Mouse (Mus musculus): Measurements from ENCODE around the gene Rybp. TPM values are rescaled to one million over a fixed set of nuclear protein-coding genes. Genes with fewer than 3 reads are reported as not detected.
A peak's percentile ranks its signal among the peaks of the same experiment; 100 is the strongest.

Gene Rybp
- polyA plus RNA-seq, 1 experiment from 2014 or later, result 9.2 TPM

DNA sequence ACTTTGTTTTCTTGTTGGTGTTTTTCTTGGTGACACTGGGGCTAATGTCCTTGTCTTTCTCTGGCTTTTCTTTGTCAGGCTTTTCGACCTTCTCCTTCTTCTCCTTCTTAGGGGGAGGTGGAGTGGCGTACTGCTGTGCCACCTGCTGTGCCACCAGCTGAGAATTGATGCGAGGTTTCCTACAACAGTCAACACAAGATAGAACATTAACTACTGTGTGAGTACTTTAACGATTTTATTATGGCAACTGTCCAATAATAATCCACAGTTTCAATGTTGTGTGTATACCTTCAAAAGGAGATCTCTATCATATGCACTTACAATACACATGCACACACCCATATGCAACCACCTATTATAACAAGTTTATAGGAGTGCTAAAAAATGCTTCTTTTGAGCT lies 54.2 kb downstream of the Rybp start:
- H3K4me1 ChIP-seq (replicated peaks), result peaks cover 28% of the 10 kb centered on the region
- DNase-seq (ENCODE audit: low spot score), result no peak
- no peaks in the 10 kb centered on the region for H3K9me3 ChIP-seq
- WGBS, result 48% methylated on average over 4 of the region's 4 CpGs
- no peak overlapping the region for H3K27ac ChIP-seq
- H3K27me3 ChIP-seq (ENCODE audit: insufficient read depth, poor library complexity, severe bottlenecking), result no peaks in the 10 kb centered on the region
- H3K4me3 ChIP-seq, result no peak overlapping the region
- peaks cover 10% of the 10 kb centered on the region for H3K36me3 ChIP-seq

GRCm38 (mm10) chr6:100226204-100226603 lies 61.1 kb downstream of the Rybp start:
- Histone ChIP-seq H3K27me3 (ENCODE audit: insufficient read depth, poor library complexity, severe bottlenecking) (peaks cover 2% of the 10 kb centered on the region; the same call in 1 of the 2 replicates), H3K4me3 (no peak overlapping the region), H3K36me3 (peaks cover 10% of the 10 kb centered on the region; the same call in 1 of the 2 replicates), H3K4me1 (replicated peaks) (peaks cover 14% of the 10 kb centered on the region), H3K27ac (no peak overlapping the region), H3K9me3 (no peaks in the 10 kb centered on the region)
- 88% methylated on average over 2 of the region's 2 CpGs for WGBS
- no peak for DNase-seq (ENCODE audit: low spot score)

DNA sequence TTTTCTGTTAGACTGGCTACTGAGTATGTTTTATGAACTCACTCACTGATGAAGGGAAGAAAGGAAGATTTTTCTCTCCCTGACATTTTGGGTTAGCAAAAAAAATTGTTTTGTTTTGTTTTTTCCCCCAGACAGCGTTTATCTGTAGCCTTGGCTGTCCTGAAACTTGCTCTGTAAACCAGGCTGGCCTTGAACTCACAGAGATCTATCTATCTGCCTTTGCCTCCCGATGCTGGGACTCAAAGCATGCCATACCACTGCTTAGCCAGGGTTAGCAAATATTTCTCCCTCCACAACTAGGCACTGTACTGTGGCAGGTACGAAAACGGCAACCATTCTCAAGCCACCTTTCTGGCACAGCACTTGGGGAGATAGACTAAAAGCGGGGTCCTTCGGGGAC lies 63.4 kb downstream of the Rybp start:
- Histone ChIP-seq H3K9me3 (no peaks in the 10 kb centered on the region), H3K4me1 (replicated peaks) (peaks cover 36% of the 10 kb centered on the region), H3K4me3 (no peak overlapping the region), H3K27me3 (ENCODE audit: insufficient read depth, poor library complexity, severe bottlenecking) (peaks cover 15% of the 10 kb centered on the region), H3K27ac (no peak overlapping the region), H3K36me3 (peaks cover 10% of the 10 kb centered on the region; the same call in 1 of the 2 replicates)
- WGBS, result 94% methylated on average over 6 of the region's 6 CpGs
- no peak for DNase-seq (ENCODE audit: low spot score)

- no peak overlapping the region for H3K27ac ChIP-seq
- peaks cover 10% of the 10 kb centered on the region; the same call in 1 of the 2 replicates for H3K36me3 ChIP-seq
- peaks cover 41% of the 10 kb centered on the region for H3K4me1 ChIP-seq (replicated peaks)
- no peaks in the 10 kb centered on the region for H3K9me3 ChIP-seq
- H3K4me3 ChIP-seq, result no peak overlapping the region
- 81% methylated on average over 10 of the region's 10 CpGs for WGBS
- H3K27me3 ChIP-seq (ENCODE audit: insufficient read depth, poor library complexity, severe bottlenecking), result peaks cover 15% of the 10 kb centered on the region
- no peak for DNase-seq (ENCODE audit: low spot score)
Observed at GRCm38 (mm10) chr6:100223435-100223834, 63.9 kb downstream of the Rybp start.

DNA sequence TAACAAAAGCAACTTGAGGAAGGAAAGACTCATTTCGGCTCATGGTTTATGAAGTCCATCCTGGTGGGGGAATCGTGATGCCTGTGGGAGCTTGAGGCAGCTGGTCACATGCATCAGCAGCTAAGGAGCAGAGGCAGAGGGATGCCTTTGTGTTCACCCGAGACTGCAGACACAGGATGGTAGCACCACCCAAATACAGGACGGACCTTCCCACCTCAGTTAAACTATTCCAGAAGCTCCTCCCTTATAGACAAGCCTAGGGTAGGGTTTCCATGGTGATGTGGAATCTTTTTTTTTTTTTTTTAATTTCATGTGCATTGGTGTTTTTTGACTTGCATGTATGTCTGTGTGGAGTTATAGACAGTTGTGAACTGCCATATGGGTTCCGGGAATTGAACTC lies 64.4 kb downstream of the Rybp start:
- Histone ChIP-seq H3K27ac (no peak overlapping the region), H3K4me1 (replicated peaks) (peaks cover 44% of the 10 kb centered on the region), H3K36me3 (peaks cover 5% of the 10 kb centered on the region; the same call in 1 of the 2 replicates)

GRCm38 (mm10) chr6:100221803-100222202 lies 65.5 kb downstream of the Rybp start:
- H3K9me3 ChIP-seq, result no peaks in the 10 kb centered on the region
- H3K36me3 ChIP-seq, result no peaks in the 10 kb centered on the region
- H3K27ac ChIP-seq, result no peak overlapping the region
- H3K4me1 ChIP-seq (replicated peaks), result peaks cover 43% of the 10 kb centered on the region
- DNase-seq (ENCODE audit: low spot score), result no peak
- H3K27me3 ChIP-seq (ENCODE audit: insufficient read depth, poor library complexity, severe bottlenecking), result peaks cover 21% of the 10 kb centered on the region
- H3K4me3 ChIP-seq, result no peak overlapping the region
- WGBS, result 93% methylated on average over 4 of the region's 4 CpGs

More for the DNA sequence above, 64.4 kb downstream of the Rybp start:
- Histone ChIP-seq H3K4me3 (no peak overlapping the region), H3K9me3 (no peaks in the 10 kb centered on the region), H3K27me3 (ENCODE audit: insufficient read depth, poor library complexity, severe bottlenecking) (peaks cover 15% of the 10 kb centered on the region)
- 83% methylated on average over 5 of the region's 5 CpGs for WGBS
- DNase-seq (ENCODE audit: low spot score), result no peak

DNA sequence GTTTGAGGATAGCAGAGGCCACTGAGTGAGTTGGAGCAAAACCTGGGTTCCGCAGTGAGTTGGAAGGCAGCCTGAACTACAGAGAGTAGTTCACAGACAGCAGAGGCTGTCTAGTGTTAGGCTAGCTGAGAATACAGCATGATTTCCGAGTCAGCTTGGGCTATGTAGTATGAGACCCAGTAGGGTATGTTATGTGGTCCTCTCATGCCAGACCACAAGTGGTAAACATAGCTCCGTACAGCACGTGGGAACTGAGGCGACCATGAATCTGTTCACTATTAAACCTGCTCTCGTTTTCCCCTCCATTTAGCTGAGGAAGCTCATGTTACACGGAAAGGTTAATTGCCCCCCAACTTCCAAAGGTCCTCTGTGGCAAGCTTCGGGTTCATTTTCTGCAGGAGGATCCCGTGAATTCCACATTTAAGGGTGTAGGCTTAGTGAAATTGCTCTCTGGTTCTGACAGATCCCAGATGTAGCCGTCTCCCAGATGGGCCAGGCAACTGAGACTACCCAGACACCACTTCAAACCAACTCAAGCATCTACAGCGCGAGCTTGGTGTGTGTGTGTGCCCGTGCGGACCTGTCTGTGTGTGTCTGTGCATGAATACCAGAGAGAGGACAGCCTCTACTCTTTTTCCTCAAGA lies 66.2 kb downstream of the Rybp start:
- no peak overlapping the region for H3K27ac ChIP-seq
- peaks cover 29% of the 10 kb centered on the region for H3K27me3 ChIP-seq (ENCODE audit: insufficient read depth, poor library complexity, severe bottlenecking)

DNA sequence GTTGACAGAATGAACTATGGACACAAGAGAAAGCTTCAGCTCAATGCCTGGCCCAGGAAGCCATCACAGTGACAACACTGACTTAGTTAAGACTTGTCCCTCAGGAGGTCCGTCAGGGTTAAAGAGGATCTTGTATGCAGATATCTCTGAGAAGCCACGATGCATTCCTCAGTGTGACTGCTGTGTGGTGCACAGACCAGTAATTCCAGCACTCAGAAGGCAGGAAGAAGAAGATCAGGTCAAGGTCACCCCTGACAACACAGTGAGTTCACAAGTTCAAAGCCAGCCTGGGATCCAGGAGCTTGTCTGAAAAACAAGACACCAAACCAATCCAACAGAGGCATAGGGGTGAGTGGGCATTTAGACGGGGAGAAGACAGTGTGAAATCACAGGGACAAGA lies 67.3 kb downstream of the Rybp start:
- Histone ChIP-seq H3K27me3 (ENCODE audit: insufficient read depth, poor library complexity, severe bottlenecking) (peaks cover 39% of the 10 kb centered on the region), H3K4me3 (no peak overlapping the region), H3K4me1 (replicated peaks) (peaks cover 59% of the 10 kb centered on the region), H3K36me3 (no peaks in the 10 kb centered on the region), H3K27ac (no peak overlapping the region), H3K9me3 (no peaks in the 10 kb centered on the region)
- 64% methylated on average over 3 of the region's 3 CpGs for WGBS
- no peak for DNase-seq (ENCODE audit: low spot score)

More for the DNA sequence above, 66.2 kb downstream of the Rybp start:
- Histone ChIP-seq H3K4me3 (no peak overlapping the region), H3K36me3 (no peaks in the 10 kb centered on the region), H3K9me3 (no peaks in the 10 kb centered on the region), H3K4me1 (replicated peaks) (peaks cover 48% of the 10 kb centered on the region)
- 73% methylated on average over 14 of the region's 14 CpGs for WGBS
- DNase-seq (ENCODE audit: low spot score), result no peak

DNA sequence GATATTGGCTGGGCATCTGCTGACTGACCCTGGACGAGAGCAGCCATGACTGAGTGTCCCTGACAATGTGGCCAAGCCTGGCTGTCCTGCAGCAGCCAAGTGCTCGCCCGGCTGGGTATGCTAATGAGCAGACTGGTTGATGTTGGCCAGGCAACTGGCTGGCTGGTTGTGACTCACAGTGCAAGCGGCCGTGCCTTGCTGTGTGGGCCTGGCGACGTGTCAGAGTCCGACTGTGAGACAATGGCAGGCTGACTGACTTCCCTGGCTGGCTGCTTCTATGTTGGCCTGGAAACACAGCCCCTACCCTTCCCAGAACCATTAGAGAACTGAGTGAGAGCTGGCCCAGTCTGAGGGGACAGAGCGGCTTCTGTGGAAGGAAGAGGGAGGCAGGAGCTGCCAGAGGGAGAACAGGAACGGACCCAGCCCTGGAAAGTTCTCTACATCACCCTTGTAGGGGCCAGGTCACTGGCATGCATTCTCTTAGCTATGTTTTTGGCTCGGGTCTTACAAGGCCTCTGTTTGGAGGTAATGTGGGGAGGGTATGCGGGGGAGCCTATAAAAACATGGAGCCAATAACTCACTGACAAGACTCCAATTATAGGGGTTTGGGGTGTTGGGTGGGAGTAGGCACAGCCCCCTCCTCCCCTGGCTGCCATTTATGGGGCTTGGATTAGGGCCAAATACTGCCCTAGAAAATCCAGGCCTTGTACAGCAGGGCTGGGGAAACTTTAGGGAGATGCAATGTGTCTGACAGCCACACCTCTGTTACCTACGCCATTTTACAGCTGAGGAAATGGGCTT lies 68.5 kb downstream of the Rybp start:
- no peak overlapping the region for H3K4me3 ChIP-seq
- peaks cover 71% of the 10 kb centered on the region for H3K4me1 ChIP-seq (replicated peaks)
- H3K27ac ChIP-seq, result peak overlapping the region; percentile 80
- WGBS, result 37% methylated on average over 13 of the region's 13 CpGs
- no peaks in the 10 kb centered on the region for H3K9me3 ChIP-seq
- DNase-seq (ENCODE audit: low spot score), result peak; percentile 82
- H3K36me3 ChIP-seq, result no peaks in the 10 kb centered on the region
- peaks cover 52% of the 10 kb centered on the region for H3K27me3 ChIP-seq (ENCODE audit: insufficient read depth, poor library complexity, severe bottlenecking)

- Histone ChIP-seq H3K27ac (no peak overlapping the region), H3K4me1 (replicated peaks) (peaks cover 83% of the 10 kb centered on the region), H3K36me3 (no peaks in the 10 kb centered on the region), H3K27me3 (ENCODE audit: insufficient read depth, poor library complexity, severe bottlenecking) (peaks cover 63% of the 10 kb centered on the region), H3K9me3 (no peaks in the 10 kb centered on the region), H3K4me3 (no peak overlapping the region)
- no peak for DNase-seq (ENCODE audit: low spot score)
- 84% methylated on average over 8 of the region's 8 CpGs for WGBS
Observed at GRCm38 (mm10) chr6:100217507-100217906, 69.8 kb downstream of the Rybp start.

GRCm38 (mm10) chr6:100216945-100217344 lies 70.3 kb downstream of the Rybp start:
- Histone ChIP-seq H3K4me3 (no peak overlapping the region), H3K27me3 (ENCODE audit: insufficient read depth, poor library complexity, severe bottlenecking) (peaks cover 65% of the 10 kb centered on the region), H3K36me3 (no peaks in the 10 kb centered on the region), H3K9me3 (no peaks in the 10 kb centered on the region), H3K4me1 (replicated peaks) (peaks cover 89% of the 10 kb centered on the region), H3K27ac (no peak overlapping the region)
- 76% methylated on average over 5 of the region's 5 CpGs for WGBS
- DNase-seq (ENCODE audit: low spot score), result no peak

- WGBS, result 70% methylated on average over 6 of the region's 6 CpGs
- Histone ChIP-seq H3K4me3 (no peak overlapping the region), H3K9me3 (no peaks in the 10 kb centered on the region), H3K36me3 (no peaks in the 10 kb centered on the region), H3K4me1 (replicated peaks) (peaks cover 87% of the 10 kb centered on the region), H3K27ac (0 out of 2 replicates have a peak overlapping the region, but pooled peaks have one; percentile 9), H3K27me3 (ENCODE audit: insufficient read depth, poor library complexity, severe bottlenecking) (peaks cover 72% of the 10 kb centered on the region)
- DNase-seq (ENCODE audit: low spot score), result no peak
Observed at GRCm38 (mm10) chr6:100215809-100216208, 71.5 kb downstream of the Rybp start.
